Mouse (Mus musculus): ENCODE data around the gene Acaa1a. TPM values are rescaled to one million over a fixed set of nuclear protein-coding genes. Genes with fewer than 3 reads are reported as not detected.

The Acaa1a gene
- 10 to 100 TPM; 66.5 to 77.9 TPM for total RNA-seq (2021)
- long read RNA-seq, experiment 1, transcript Acaa1a-201 (12 exons, 1,762 nt): major isoform, 69 of 90 reads
- long read RNA-seq, experiment 1, partial matches to known transcripts: 6 of 90 reads
- long read RNA-seq, experiment 1, other reads (novel, unspliced or antisense): 15 of 90 reads
- long read RNA-seq, experiment 2, transcript Acaa1a-201 (12 exons, 1,762 nt): major isoform, 92 of 131 reads
- long read RNA-seq, experiment 2, partial matches to known transcripts: 25 of 131 reads
- long read RNA-seq, experiment 2, other reads (novel, unspliced or antisense): 14 of 131 reads

DNA sequence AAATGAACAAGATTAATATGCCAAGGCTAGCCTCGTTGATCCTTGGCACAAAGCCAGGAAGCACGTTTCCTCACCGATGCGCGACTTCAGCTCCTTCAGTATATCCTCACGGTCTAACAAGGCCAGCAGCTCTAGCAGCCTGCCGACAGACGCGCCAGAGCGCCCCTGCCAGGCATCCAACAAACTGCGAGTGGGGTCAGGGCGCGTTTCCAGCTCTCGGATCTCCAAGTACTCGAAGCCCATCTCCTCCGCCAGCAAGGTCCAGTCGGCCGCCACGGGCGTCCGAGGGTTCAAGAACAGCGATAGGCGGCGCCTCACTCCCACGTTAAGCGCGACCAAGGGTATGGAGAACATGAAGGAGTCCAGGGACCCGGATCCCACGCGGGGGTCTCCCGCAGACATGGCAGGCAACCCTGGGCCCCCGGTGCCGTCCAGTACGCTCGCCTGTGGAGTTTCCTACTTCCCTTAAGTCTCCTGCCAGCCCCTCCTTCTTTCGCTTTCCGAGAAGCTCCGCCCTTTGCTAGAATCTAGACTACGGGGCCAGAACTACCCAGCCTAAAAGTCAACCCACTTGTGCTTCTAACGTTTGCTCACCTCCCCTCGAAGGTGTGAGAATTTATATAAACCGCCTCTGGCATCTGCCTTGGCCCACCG, at the start of gene Acaa1a:
Acaa1a (plus strand) TSS at position 119 of the 654 bp plus-strand sequence.
- DNase-seq (ENCODE audit: low spot score in 2 of 2): peak; percentile 44 to 45

DNA sequence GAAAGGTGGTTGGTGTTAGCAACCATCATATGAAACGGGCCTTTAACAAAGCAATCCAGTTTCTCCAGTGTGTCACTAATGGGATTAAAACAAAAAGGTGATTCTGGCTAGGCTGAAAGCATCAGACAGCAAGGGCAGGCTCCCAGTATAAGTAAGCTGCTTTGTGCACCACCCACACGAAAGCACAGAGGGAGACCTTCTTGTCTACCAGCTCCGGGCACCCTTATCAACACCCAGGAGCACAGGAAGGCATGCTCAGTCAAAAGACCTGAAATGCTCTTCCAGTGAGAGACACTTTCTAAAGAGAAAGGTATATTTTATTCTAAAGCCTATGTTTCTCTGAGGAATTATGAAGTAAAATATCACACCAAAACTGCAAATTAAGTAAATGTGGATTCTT, 48.7 kb upstream of the Acaa1a start:
- no peak for DNase-seq (ENCODE audit: low spot score in 2 of 2)

DNA sequence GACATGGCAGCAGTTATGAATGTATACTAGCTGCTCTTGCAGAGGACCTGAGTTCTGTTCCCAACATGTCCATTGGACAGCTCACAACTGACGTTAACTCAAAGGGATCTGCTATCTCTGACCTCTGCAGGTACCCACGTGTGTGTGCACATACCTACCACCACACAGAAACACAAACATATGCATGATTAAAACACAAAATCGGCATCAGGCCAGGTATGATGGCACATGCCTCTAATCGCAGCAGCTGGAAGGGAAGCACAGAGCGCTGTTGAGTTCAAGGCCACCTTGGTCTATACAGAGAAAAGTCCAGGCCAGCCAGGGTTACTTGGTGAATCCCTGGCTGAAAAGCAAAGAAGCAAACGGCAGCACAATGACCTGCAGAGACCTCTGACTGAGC, 41.8 kb upstream of the Acaa1a start:
- no peak for DNase-seq (ENCODE audit: low spot score in 2 of 2)

DNA sequence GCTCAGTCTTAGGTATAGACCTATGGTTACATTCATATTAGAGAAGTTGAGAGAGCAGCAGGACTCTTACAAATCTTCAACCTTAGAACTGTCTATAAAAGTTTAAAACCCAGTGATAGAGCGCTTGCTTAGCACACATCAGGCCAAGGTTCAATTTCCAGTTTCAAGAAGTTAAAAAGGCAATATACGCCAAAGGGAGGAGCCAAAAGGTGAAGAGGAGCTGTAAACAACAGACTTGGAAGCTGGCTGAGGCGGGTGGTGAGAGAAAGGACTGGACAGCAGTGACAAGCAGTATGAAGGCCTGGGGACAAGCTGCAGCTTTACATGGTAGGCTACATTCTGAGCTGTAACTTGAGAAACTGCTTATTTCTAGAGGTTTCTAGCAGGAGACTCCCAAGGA, 40.9 kb upstream of the Acaa1a start:
- DNase-seq (ENCODE audit: low spot score in 2 of 2): no peak

DNA sequence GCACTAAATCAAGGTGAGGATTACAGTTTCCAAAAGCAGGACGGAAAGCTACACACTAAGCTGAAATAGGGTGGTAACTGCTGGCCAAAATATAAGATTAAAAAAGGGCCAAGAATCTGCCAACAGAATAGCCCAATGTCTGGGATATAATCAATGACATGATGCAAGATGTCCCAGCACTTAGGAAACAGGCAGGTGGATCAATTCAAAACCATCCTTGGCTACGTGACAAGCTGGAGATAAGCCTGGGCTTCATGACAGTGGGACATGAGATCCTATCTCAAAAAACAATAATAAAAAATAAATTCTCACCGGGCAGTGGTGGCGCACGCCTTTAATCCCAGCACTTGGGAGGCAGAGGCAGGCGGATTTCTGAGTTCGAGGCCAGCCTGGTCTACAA, 33.6 kb upstream of the Acaa1a start:
- no peak for DNase-seq (ENCODE audit: low spot score in 2 of 2)

DNA sequence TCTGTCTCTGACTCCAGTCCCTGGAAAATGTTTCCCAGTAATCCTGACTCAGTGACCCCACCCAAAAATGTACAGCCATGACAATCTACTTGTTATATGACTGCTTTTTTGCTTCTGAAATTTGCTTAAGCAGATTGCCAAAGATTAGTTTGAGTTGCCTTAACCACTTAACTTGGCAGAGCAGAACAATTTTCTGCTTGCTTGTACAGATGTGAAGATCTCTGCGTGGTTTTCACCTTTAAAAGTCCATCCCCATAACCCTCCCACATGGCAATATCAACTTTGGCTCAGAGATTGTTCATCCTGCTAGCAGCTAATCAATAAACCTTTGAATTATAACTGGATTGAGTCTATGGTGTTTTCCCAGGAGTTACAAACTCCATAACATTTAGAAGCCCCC, 30.4 kb upstream of the Acaa1a start:
- no peak for DNase-seq (ENCODE audit: low spot score in 2 of 2)

DNA sequence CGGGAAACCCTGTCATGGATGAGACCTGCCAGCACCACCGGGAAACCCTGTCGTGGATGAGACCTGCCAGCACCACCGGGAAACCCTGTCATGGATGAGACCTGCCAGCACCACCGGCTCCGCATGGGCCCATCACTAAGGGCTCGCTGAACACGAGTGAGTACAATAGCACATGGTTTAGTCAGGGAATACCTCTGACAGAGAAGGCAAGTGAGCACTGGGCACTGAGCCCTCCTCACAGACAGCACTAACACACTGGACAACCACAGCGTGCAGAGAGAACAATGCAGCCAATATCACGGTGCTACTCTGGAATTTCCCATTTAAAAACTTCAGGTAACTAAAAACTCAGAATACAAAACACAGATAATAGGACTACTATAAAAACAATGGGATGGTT, 26.4 kb upstream of the Acaa1a start:
- no peak for DNase-seq (ENCODE audit: low spot score in 2 of 2)

DNA sequence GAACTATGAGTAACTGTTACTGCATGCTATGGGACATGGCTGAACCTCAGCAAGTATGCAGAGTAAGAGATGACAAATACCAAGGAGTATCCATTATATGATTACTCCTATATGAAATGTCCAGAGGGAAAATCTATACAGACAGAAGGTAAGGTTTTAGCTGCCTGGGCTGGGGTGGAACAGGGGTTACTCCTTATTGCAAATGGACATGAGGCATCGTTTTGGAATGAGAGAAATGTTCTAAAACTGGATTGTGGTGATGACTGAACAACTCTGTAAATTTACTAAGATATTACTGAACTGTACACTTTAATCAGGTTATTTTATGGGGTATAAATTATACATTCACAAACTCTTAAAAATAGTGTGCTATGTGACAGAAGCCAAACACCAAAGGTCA, 20.6 kb upstream of the Acaa1a start:
- DNase-seq (ENCODE audit: low spot score in 2 of 2): no peak

DNA sequence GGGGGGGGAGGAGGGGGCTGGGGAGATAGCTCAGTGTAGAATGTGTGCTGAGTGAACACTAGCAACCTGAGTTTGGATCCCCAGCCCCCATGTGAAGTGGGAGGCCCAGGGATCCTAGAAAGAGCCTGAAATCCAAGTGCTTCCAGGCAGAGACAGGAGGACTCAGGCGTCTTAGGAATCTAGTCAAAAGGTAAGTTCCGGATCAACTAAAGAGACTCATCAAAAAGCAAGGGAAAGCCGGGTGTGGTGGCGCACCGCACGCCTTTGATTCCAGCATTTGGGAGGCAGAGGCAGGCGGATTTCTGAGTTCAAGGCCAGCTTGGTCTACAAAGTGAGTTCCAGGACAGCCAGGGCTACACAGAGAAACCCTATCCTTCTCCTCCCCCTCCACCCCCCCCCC, 19.0 kb upstream of the Acaa1a start:
- no peak for DNase-seq (ENCODE audit: low spot score in 2 of 2)

DNA sequence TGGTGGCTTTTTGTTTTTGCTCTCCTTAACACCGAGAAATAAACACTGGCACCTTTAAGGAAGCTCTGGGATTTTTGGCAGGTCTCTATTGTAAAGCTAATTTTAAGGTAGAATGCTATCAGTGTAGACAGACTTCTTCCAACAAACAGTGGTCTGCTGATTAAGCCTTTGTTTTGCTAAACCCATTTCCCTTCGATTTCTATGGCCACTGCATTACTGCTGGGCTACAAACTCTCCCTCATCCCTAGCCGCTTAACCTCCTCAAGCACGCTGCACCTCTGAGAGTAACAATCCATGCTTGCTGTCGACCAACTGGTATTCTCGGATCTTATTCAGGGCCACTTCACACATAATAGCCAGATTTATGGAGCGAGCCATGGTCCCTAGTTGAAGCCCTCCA, 18.5 kb upstream of the Acaa1a start:
- DNase-seq (ENCODE audit: low spot score in 2 of 2): no peak

DNA sequence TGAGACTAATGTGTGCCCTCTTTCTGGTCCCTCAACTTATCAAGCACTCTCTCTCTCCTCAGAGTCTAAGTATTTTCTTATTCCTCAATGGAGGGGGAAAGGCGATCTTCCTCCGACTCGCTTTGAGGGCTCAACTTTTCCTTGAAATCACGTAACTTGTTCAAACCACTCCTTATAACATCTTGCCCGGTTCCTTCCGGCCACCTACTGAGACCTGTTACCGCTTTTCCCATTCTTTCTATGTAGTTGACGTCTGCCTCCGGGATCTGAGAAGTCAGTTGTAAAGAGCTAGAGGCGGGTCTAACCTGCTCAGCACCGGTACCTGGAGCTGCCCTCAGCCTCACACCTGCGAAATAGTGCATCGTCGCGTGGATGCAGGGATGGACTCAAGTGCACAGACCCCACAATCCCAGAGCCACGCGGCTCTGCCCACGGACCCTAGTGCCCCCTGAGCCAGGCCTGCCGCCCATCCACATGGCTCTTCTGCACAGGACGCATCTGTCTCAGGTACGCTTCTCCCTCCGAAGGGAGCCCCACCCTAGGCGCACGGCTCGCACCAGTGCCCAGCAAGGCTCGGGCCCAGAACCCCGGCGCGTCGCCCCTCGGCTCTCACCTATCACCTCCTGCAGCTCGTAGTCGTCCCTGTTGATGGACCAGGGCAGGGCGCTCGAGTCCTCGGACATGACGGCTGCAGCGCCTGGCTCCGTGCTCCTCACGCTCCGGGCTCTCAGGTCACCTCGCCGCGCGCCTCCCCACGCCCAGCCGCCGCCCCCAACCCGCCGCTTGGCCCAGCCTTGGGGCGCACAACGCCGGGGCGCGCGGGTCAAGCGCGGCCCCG, 17.9 kb upstream of the Acaa1a start:
- DNase-seq (ENCODE audit: low spot score in 2 of 2): peak in 1 of 2 experiments; percentile 42

DNA sequence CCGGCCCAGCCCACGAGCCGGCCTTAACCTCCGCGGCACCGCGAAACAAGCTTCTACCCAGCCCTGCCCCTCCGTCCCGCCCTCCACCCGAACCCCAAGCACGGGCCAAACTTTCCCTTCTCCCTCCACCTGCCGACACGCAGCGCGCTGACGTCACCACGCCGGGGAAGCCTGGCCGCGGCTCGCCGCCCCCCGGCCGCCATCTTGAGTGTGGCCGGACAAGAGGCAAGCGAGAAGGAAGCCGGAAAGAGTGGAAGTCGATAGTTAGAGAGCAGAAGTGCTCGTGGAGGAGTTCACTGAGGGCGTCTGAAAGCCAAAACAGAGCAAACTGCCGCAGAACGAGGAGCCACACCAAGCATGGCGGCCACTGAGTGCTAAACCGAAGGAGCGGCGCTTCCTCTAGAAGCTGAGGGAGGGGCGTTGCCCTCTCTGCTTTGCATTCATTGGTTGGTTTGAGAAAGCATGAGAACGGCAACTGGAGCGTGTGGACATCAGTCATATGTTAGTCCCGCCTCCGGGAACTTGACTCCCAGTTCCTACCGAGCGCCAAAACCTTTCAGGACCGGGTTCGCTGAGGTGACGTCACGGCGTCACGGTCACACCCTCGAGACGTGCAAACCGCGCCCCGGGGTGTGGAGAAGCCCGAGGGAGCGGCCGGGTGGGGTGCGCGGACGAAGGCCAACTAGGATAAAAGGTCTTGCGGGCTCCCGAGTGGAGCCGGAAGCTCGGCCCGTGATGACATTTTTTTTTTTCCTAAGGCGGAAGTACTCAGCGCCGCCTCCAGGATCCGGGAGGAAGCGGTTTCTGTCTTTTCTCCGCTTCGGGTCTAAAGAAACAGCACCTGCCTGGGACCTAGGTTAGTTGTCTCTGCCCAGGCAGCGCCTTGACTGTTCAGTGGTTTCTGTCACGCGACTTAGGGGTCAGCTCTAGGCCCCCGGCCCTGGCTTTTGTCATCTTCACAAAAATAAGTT, 16.9 kb upstream of the Acaa1a start, which contains the start of gene Oxsr1:
Oxsr1 (minus strand) TSS at position 139 of the 971 bp plus-strand sequence.
- DNase-seq (ENCODE audit: low spot score in 2 of 2): peak; percentile 99 to 100

DNA sequence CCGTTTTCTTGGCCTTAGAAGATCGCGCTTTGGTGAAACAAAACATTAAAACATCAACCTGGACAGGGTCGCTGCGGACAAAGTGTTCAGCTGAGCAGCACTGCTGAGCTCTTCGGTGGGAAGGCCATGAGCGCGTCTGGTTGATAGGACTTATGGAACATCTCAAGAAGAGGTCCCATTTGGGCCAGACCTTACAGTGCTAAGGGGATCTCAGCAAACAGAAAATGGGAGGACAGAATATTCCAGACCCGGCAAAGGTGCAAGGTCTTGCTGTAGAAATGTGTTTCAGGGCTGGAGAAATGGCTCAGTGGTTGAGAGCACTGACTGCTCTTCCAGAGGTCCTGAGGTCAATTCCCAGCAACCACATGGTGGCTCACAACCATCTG, 16.2 kb upstream of the Acaa1a start:
- no peak for DNase-seq (ENCODE audit: low spot score in 2 of 2)

DNA sequence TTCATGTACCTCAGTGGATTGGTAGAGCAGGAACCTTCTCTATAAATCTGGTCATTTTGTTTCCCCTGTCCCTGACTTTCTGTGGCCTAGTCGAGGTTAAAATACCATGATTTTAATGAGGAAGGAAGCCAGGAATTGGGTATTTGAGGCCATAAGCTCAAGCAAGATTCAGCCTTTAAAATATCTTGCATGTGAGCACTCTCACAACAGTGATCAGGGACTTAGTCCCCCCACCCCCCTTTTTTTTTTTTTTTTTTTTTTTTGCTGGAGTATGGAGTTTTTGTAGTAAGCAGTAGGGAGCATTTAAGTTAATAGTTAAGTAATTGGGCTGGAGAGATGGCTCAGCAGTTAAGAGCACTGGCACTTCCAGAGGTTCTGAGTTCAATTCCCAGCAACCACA, 15.3 kb upstream of the Acaa1a start:
- no peak for DNase-seq (ENCODE audit: low spot score in 2 of 2)

DNA sequence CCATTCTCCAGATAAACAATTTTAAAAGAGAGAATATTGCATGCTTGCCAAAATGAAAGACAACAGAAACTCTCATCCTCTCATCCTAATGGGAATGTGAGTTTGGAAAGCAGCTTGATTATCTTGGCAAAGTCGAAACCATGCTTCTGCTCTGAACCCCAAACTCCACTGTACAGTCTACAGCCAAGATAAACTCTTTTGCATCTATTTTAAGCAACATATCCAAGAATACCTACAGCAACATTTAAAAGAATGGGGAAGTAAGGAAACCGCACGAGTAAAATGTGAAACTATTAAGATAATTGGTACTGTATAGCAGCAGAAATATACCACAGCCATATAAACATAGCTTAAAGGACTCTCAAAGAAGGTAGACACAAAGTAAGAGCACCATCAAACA, 11.0 kb upstream of the Acaa1a start:
- no peak for DNase-seq (ENCODE audit: low spot score in 2 of 2)

DNA sequence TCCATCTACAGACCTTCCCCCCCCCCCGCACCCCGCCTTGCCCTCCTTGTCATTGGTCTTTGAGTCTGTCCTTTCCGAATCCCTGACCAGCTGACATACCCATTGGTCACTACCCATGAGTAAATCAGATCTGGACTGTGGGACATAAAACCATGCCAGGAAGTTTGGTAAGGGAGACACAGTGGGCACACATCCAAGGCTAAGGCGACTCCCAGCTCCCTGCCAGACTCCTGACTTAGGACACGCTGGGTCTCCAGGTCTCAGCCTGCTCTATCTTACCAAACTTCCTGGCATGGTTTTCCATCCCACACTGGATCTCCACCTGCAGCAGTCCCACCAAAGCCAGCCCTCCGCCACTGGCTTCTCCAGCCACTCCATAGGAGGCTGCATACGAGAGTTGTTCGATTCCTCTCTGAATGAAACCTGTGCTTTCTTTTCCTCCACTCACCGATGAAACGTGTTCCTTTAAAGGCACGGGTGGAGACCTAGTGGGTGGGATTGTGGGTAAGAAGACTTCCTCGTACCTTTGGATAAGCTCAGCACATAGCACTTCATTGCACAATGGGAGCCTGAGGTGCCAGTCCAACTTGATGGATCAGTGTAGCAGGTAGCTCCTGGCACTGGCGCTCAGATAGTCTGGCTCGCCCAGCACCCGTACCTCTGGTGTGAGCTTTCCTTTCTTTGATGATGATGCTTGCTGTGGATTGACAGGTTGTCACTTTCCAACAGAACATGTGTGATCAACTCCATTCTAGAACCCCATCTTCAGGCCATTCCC, 9.1 kb upstream of the Acaa1a start:
- DNase-seq (ENCODE audit: low spot score in 2 of 2): no peak

DNA sequence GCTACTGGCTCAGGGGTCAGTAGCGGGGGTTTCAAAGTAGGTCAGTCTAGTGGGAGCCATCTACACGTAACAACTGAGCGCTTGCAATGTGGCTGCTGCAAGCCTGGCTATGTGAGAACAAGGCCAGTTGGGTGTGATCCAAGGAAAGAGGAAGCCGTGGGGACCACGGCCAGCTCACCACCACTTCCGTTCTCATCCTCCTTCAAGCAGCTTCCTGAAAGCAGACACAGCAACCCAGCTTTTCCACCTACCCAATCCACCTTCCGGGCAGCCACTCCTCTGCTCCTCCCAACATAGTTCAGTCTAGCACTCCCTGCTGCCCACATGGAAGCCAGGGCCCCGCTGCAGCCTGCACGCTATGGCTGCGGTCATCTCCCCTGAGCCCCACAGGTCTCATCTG, 5.2 kb upstream of the Acaa1a start:
- DNase-seq (ENCODE audit: low spot score in 2 of 2): no peak

DNA sequence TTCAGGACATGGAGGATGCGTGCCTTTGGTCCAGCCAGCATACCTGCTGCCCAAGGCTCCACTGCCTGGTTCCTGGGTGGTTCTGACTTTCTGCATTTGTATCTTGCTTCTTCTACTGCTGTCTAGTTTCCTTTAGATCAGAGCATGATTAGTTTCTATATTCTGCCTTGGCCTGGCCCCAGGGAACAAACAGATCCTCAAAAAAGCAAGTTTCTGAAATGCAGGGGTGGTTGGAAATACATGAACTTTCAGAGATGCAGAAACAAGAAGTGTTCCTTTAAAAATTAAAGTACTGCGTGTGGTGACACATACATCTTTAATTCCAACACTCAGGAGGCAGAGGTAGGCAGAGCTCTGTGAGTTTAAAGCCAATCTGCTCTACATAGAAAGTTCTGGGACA, 4.6 kb upstream of the Acaa1a start:
- DNase-seq (ENCODE audit: low spot score in 2 of 2): peak in 1 of 2 experiments; percentile 34

DNA sequence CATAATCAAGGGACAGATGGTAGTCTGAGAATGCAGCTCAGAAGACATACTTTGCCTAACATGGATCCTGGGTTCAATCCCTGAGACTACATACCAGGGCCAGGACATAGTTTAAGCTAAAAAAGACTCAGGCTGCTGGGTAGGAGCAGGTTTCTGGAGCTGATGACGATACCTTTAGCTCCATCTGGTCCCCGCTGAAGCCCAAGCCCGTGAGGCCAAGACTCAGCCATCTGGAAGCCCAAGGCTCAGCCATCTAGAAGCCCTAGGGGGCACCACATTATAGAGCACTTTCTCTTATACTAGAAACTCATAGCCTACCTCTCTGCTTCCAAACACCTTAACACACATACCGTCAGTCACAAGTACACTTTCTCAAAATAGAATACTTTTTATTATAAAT, 3.9 kb upstream of the Acaa1a start:
- DNase-seq (ENCODE audit: low spot score in 2 of 2): no peak

DNA sequence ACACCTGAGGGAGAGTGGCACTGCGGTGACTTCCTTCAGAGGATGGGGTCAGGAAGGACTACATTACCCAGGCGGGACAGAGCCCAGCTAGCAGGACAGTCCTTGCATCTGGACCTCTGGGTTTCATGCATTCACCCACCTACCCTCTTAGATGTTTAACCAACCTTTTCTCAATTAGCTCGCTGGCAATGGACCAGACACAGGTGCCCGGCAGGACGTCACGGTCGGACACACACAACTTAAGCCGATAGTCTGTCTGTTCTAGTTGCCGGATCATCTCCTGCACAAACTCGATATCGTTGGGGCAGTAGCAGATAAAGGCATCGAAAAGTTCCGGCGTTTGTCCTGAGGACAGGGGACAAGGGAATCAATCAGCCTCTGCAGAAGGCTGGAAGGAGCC, 1.6 kb upstream of the Acaa1a start:
- DNase-seq (ENCODE audit: low spot score in 2 of 2): no peak
